Mouse (Mus musculus) urinary bladder, adult 2 months (tissue): ENCODE data around the gene Esp16. TPM values are rescaled to one million over a fixed set of nuclear protein-coding genes. Genes with fewer than 3 reads are reported as not detected.
"Not testable (repeated sequence)": the region's sequence is repeated elsewhere in the genome, so short reads cannot be mapped to it uniquely, and the experiment has no call there.

Experiments
- DNase-seq: peaks from one replicate; pipeline ENCODE4 v3.0.0; 2022; ENCODE audit warnings: low spot score
- polyA plus RNA-seq: library from polyadenylated mRNA; depleted of rRNA; stranded (reverse); fragments of >200 nt; gene quantifications from 2 replicates; pipeline ENCODE4 v1.2.3, GENCODE M21; 2012; rRNA removed

Esp16 gene
- polyA plus RNA-seq: not detected in 2 replicates

DNA sequence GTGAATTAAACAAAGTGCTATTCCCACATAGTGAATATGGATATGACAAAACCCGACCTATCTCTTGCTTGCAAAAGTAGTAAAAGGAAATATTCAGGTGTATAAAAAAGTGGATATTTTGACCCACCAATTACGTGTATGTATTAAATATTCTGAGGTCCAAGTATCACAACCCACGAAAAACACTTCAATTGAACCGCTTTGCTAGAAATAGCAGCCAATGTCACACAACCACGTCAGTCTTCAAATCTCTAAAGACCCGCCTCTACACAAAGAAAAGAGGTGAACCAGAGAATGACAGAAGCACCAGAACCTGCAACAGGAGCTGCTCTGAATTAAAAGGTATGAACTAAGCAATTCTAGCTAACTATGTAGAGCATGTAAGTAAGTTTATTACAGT, at the start of gene Esp16:
Gene Esp16 (plus strand): TSS at position 301 of the 400 bp plus-strand sequence.
- not testable (repeated sequence) for DNase-seq

DNA sequence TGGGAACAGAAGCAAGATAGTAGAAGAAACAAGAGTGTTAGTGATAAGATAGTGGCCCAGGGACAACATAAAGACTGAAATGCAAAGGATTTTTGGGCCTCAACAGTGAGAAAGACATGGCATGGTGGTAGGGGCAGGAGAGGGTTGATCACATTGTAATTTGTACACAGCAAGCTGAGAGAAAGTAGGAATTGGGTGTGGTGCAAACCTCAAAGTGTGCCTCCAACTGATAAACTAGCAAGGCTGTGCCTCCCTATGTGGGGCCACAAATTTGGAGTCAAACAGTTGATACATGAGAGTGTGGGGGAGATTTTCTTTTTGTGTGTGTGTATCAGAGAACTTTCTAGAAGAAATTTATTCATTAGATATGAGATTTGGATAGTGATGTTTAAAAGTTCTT, 37.9 kb upstream of the Esp16 start:
- DNase-seq: not testable (repeated sequence)

Other genes with a start within 250 kb of the Esp16 start
- gene Esp18, start 129.8 kb upstream of the Esp16 start, polyA plus RNA-seq: not detected in 2 replicates
- not detected in 2 replicates for gene Esp15, start 104.8 kb downstream of the Esp16 start, polyA plus RNA-seq